Mouse (Mus musculus): ENCODE data around the gene Kcnc2. TPM values are rescaled to one million over a fixed set of nuclear protein-coding genes. Genes with fewer than 3 reads are reported as not detected.

The Kcnc2 gene
- not detected for polyA plus RNA-seq (2017; shearing (Covaris generic))

DNA sequence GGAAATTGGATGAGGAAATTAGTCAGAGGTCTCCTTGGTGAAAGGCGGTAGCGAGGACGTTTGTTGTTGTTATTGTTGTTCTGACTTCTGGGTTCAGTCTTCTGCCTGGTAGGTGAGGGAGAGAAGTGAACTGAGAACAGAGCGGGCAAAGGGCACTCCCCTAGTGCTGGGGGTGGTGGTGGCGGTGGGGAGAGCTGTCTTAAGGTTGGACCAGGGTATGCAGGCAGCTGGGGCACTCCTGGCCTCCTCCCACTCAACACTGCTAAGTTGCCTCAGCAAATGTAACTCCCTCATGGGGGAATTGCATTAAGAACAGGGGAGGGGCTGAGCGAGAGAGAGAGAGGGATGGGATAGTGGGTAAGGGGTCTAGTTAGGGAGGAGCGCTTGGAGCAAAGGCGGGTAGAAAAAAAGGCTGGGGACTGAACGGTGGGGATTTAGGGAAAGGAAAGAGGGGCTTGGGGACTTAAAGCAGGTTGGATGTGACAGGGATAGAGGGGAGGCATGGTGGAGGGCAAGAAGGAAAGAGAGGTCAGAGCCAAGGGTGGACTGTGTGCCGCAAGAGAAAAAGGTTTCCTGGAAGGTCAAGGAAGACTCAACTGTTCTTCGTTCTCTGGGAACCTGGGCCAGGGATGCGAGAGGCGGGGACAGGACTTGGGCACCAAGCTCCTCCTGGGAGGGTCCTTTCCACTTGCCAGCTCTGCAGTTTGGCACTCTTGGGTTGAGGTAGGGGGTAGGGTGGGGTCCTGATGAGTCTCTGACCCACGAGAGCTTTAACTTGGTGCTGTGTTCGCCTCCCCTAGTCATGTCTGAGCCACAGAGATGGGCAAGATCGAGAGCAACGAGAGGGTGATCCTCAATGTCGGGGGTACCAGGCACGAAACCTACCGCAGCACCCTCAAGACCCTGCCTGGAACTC is at the start of gene Kcnc2:
TSS of gene Kcnc2 (plus strand) at position 235 of the 916 bp plus-strand sequence.

Other genes starting within 250 kb of the Kcnc2 start
- not detected for gene Glipr1l1, start 210.9 kb upstream of the Kcnc2 start, polyA plus RNA-seq (2017; shearing (Covaris generic))
- not detected for gene Glipr1l2, start 187.8 kb upstream of the Kcnc2 start, polyA plus RNA-seq (2017; shearing (Covaris generic))
- gene Glipr1l3, start 110.8 kb upstream of the Kcnc2 start, polyA plus RNA-seq (2017; shearing (Covaris generic)) = not detected
- 0.86 TPM for gene Caps2, start 107.5 kb upstream of the Kcnc2 start, polyA plus RNA-seq (2017; shearing (Covaris generic))